Mouse (Mus musculus) frontal cortex, postnatal 14 days (tissue): Measurements from ENCODE around the gene Efna2.

Experiments
- DNase-seq, 2 experiments: peaks; one replicate each; pipeline ENCODE4 v3.0.0; 2022; ENCODE audit warnings: low spot score in 2 of 2

The Efna2 gene

GRCm38 (mm10) chr10:80179068-80180051 lies at the start of gene Efna2:
Efna2 (plus strand) TSS chr10:80179482.
- no peak for DNase-seq

- no peak for DNase-seq
Observed at GRCm38 (mm10) chr10:80129846-80130245, 49.4 kb upstream of the Efna2 start.

GRCm38 (mm10) chr10:80130403-80131031 lies 48.8 kb upstream of the Efna2 start:
- peak in 1 of 2 experiments; percentile 14 for DNase-seq

- peak in 1 of 2 experiments; percentile 66 for DNase-seq
Observed at GRCm38 (mm10) chr10:80131316-80131951, 47.8 kb upstream of the Efna2 start.

- DNase-seq = no peak
Observed at GRCm38 (mm10) chr10:80131952-80132350, 47.3 kb upstream of the Efna2 start.

GRCm38 (mm10) chr10:80133226-80133849 lies 45.9 kb upstream of the Efna2 start:
- DNase-seq = no peak

GRCm38 (mm10) chr10:80134421-80134820 lies 44.9 kb upstream of the Efna2 start:
- no peak for DNase-seq

- DNase-seq = no peak
Observed at GRCm38 (mm10) chr10:80135161-80135560, 44.1 kb upstream of the Efna2 start.

GRCm38 (mm10) chr10:80135641-80136040 lies 43.6 kb upstream of the Efna2 start:
- DNase-seq = no peak

GRCm38 (mm10) chr10:80136179-80136951 lies 42.9 kb upstream of the Efna2 start:
- no peak for DNase-seq

- DNase-seq = no peak
Observed at GRCm38 (mm10) chr10:80136952-80137625, 42.2 kb upstream of the Efna2 start.

- no peak for DNase-seq
Observed at GRCm38 (mm10) chr10:80137626-80138552, 41.4 kb upstream of the Efna2 start.

- DNase-seq = peak in 1 of 2 experiments; percentile 58
Observed at GRCm38 (mm10) chr10:80138553-80139438, 40.5 kb upstream of the Efna2 start, which contains the start of gene Atp5d. Atp5d (plus strand) TSS chr10:80138632.

- DNase-seq = no peak
Observed at GRCm38 (mm10) chr10:80139439-80139775, 39.9 kb upstream of the Efna2 start.

- DNase-seq = no peak
Observed at GRCm38 (mm10) chr10:80139975-80140665, 39.2 kb upstream of the Efna2 start.

- no peak for DNase-seq
Observed at GRCm38 (mm10) chr10:80140666-80141035, 38.6 kb upstream of the Efna2 start, which contains the start of gene Cbarp. Cbarp (minus strand) TSS chr10:80140835.

- peak; percentile 94 to 95 for DNase-seq
Observed at GRCm38 (mm10) chr10:80141243-80141642, 38.0 kb upstream of the Efna2 start.
